Mouse (Mus musculus) retina, embryonic 14.5 days (tissue): ENCODE measurements at regions not wholly inside any gene's neighbourhood (a gene's known extent, or its start where the extent isn't known, plus 50 kb on each side); places are given as distances from the start of the nearest gene placed in this dataset.

Experiments used
- DNase-seq: peaks from one replicate; pipeline ENCODE4 v3.0.0-alpha.2; 2015; ENCODE audit warnings: low spot score

- peak; percentile 41 for DNase-seq
These were observed 1585.4 kb upstream of the Igfbp7 start for GRCm38 (mm10) chr5:78993258-78993657.

GRCm38 (mm10) chr5:78989714-78990113 lies 1581.9 kb upstream of the Igfbp7 start:
- DNase-seq = no peak

GRCm38 (mm10) chr5:78976480-78977041 lies 1568.7 kb upstream of the Igfbp7 start:
- DNase-seq = no peak

GRCm38 (mm10) chr5:78945702-78946101 lies 1537.9 kb upstream of the Igfbp7 start:
- no peak for DNase-seq

GRCm38 (mm10) chr5:78921860-78922610 lies 1514.2 kb upstream of the Igfbp7 start:
- no peak for DNase-seq

- DNase-seq = no peak
These were observed 1492.3 kb upstream of the Igfbp7 start for GRCm38 (mm10) chr5:78900128-78900527.

- peak; percentile 64 for DNase-seq
These were observed 1470.9 kb upstream of the Igfbp7 start for GRCm38 (mm10) chr5:78878775-78879174.

GRCm38 (mm10) chr5:78845126-78845525 lies 1437.3 kb upstream of the Igfbp7 start:
- DNase-seq = peak; percentile 77

GRCm38 (mm10) chr5:78797391-78797790 lies 1389.5 kb upstream of the Igfbp7 start:
- DNase-seq = peak; percentile 79
